Mouse (Mus musculus) hindbrain, postnatal 0 days (tissue): ENCODE results near the gene Bloc1s6. TPM values are rescaled to one million over a fixed set of nuclear protein-coding genes. Genes with fewer than 3 reads are reported as not detected.

Experiments used
- ATAC-seq: fragments of 200-750 bp; cut with Nextera tagmentation; 2 replicates; pipeline ENCODE4 v1.8.0; 2017; ENCODE audit warnings: mild to moderate bottlenecking, moderate TSS enrichment, moderate library complexity
- DNase-seq: peaks from one replicate; pipeline ENCODE4 v3.0.0-alpha.2; 2015; ENCODE audit warnings: low spot score
- H3K27ac ChIP-seq: fragments of 300-500 bp; sonication (generic); 2 replicates; pipeline ENCODE4 v1.5.1; 2014; ENCODE audit warnings: mild to moderate bottlenecking
- H3K27me3 ChIP-seq: fragments of 300-500 bp; sonication (generic); 2 replicates; pipeline ENCODE4 v1.6.1; 2014; ENCODE audit warnings: low read length, mixed read lengths; ENCODE audit not compliant: insufficient read depth
- H3K36me3 ChIP-seq: fragments of 300-500 bp; sonication (generic); 2 replicates; pipeline ENCODE4 v1.6.1; 2014; ENCODE audit warnings: low read length, mixed read lengths; ENCODE audit not compliant: insufficient read depth
- H3K4me1 ChIP-seq: fragments of 300-500 bp; sonication (generic); 2 replicates; pipeline ENCODE4 v1.6.1; 2014; ENCODE audit warnings: antibody characterized with exemption, low read length, mixed read lengths; ENCODE audit not compliant: insufficient read depth
- H3K4me2 ChIP-seq: fragments of 300-500 bp; sonication (generic); 2 replicates; pipeline ENCODE4 v1.6.1; 2014; ENCODE audit warnings: low read depth, mild to moderate bottlenecking, low read length, moderate library complexity, mixed read lengths
- H3K4me3 ChIP-seq: fragments of 300-500 bp; sonication (generic); 2 replicates; pipeline ENCODE4 v1.5.1; 2014; ENCODE audit warnings: low read length
- H3K9ac ChIP-seq: fragments of 300-500 bp; sonication (generic); replicated peaks from 2 replicates; pipeline ENCODE4 v1.6.1; 2014; ENCODE audit warnings: mild to moderate bottlenecking, low read length, moderate library complexity, mixed read lengths
- H3K9me3 ChIP-seq: fragments of 300-500 bp; sonication (generic); 2 replicates; pipeline ENCODE4 v1.6.1; 2016; ENCODE audit warnings: low read length, mixed read lengths
- CTCF ChIP-seq: IDR thresholded peaks from 2 replicates; pipeline ENCODE4 v1.5.1; 2016; ENCODE audit warnings: antibody characterized with exemption, control low read depth, low read depth
- WGBS: fragments of 180-500 bp; shearing (Covaris S2); extraction: QIAGEN DNeasy Blood & Tissue Kit; methylation state at CpG from one replicate; pipeline ENCODE4 v1.1.7; 2014; 5-methylcytosine and 5-hydroxymethylcytosine counted together
- polyA plus RNA-seq: library from polyadenylated mRNA; unstranded; fragments of >200 nt; fragmentation: Nextera tagmentation; extraction: Ambion mirVana; gene quantifications from 2 replicates; pipeline ENCODE4 v1.2.1, GENCODE M21; 2015
- total RNA-seq: library from RNA; depleted of rRNA; stranded (reverse); fragments of >200 nt; gene quantifications from 2 replicates; pipeline ENCODE4 v1.2.3, GENCODE M21; 2014; rRNA removed

The Bloc1s6 gene
- total and polyA plus RNA-seq, 2 experiments from 2014 or later: 75.4 to 94.1 TPM

GRCm38 (mm10) chr2:122789311-122789710, 51.0 kb downstream of the Bloc1s6 start:
- DNase-seq (no peak), ATAC-seq (no peak)
- Histone ChIP-seq H3K4me1 (no peaks in the 10 kb centered on the region), H3K4me3 (no peak overlapping the region), H3K27ac (no peak overlapping the region), H3K9me3 (no peaks in the 10 kb centered on the region), H3K36me3 (no peaks in the 10 kb centered on the region), H3K4me2 (no peak overlapping the region), H3K9ac (no peak overlapping the region), H3K27me3 (no peaks in the 10 kb centered on the region)
- no peak for TF ChIP-seq CTCF
- WGBS: 82% methylated on average over 7 of the region's 7 CpGs

- DNase-seq (no peak), ATAC-seq (no peak)
- H3K9me3 ChIP-seq: no peaks in the 10 kb centered on the region
- no peaks in the 10 kb centered on the region for H3K36me3 ChIP-seq
- no peak overlapping the region for H3K9ac ChIP-seq
- WGBS: 79% methylated on average over 6 of the region's 6 CpGs
- no peak overlapping the region for H3K4me2 ChIP-seq
- H3K27me3 ChIP-seq: no peaks in the 10 kb centered on the region
- H3K4me3 ChIP-seq: no peak overlapping the region
- TF ChIP-seq CTCF: no peak
- no peaks in the 10 kb centered on the region for H3K4me1 ChIP-seq
- no peak overlapping the region for H3K27ac ChIP-seq
Observed at GRCm38 (mm10) chr2:122789730-122790129, 51.4 kb downstream of the Bloc1s6 start.

Other genes starting within 250 kb of the Bloc1s6 start
- gene Gatm, start 127.2 kb upstream of the Bloc1s6 start, total RNA-seq: 42.7 and 44.0 TPM in 2 replicates
- 72.9 and 78.1 TPM in 2 replicates for gene Gatm, start 127.2 kb upstream of the Bloc1s6 start, polyA plus RNA-seq
- gene AA467197, start 101.5 kb upstream of the Bloc1s6 start, total RNA-seq: not detected in 2 replicates
- gene AA467197, start 101.5 kb upstream of the Bloc1s6 start, polyA plus RNA-seq: 0.66 and 1.3 TPM in 2 replicates
- gene Slc30a4, start 35.8 kb upstream of the Bloc1s6 start, total RNA-seq: 32.0 and 37.6 TPM in 2 replicates
- gene Slc30a4, start 35.8 kb upstream of the Bloc1s6 start, polyA plus RNA-seq: 6.3 and 6.6 TPM in 2 replicates
- 2.9 and 3.2 TPM in 2 replicates for gene Sqor, start 26.7 kb downstream of the Bloc1s6 start, total RNA-seq
- gene Sqor, start 26.7 kb downstream of the Bloc1s6 start, polyA plus RNA-seq: 4.4 and 5.7 TPM in 2 replicates